Comparison of ENCODE assay signal across 12 mouse cellular contexts in the genomic region with DNA sequence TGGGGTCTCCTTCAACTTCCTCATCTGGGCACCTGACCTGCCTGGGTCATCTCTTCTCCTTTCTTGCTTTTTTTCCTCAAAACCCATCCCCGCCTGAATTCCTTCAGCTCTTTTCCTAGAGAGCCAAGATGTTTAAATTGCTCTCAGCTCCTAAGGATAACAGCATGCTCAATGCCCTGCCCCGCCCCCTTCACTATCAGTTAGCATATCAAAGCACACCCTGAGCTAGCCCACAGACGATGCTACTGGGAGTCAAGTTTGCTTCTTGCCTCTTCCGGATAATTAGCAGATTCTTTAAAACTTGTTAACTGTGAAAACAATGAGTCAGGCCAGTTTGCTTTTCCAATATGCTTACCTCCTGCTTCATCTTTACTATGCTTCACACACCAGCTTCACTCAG.
"Had no signal": no experiment of that assay in that cellular context is flagged by ENCODE, and none has a peak within 500 bp of the region (broad histone marks: within the 10 kb centered on the region; RNA-seq: fewer than 3 reads in every experiment).

No protein-coding gene starts in this region.

- H3K9me3 ChIP-seq: limb, embryonic 10.5 days; limb, embryonic 13.5 days; liver, embryonic 13.5 days had no signal

- H3K9ac ChIP-seq: limb, embryonic 13.5 days; liver, embryonic 13.5 days had no signal

- H3K4me2 ChIP-seq: limb, embryonic 13.5 days; liver, embryonic 13.5 days; midbrain, embryonic 11.5 days had no signal

- H3K27ac ChIP-seq: limb, embryonic 10.5 days; limb, embryonic 13.5 days; liver, embryonic 13.5 days had no signal

- H3K4me1 ChIP-seq: limb, embryonic 10.5 days; limb, embryonic 13.5 days; liver, embryonic 13.5 days had no signal

- H3K4me3 ChIP-seq: limb, embryonic 10.5 days; limb, embryonic 13.5 days; liver, embryonic 13.5 days had no signal

- H3K36me3 ChIP-seq: limb, embryonic 10.5 days; limb, embryonic 13.5 days; liver, embryonic 13.5 days had no signal

- DNase-seq: kidney, postnatal 14 days; kidney, postnatal 4 days; liver, embryonic 13.5 days; lung, adult 2 months; lung, postnatal 14 days; lung, postnatal 4 days; midbrain, embryonic 14.5 days; thymus, adult 18-20 months; thymus, postnatal 36 days had no signal

- H3K27me3 ChIP-seq: limb, embryonic 13.5 days; liver, embryonic 13.5 days had no signal
